Mouse (Mus musculus) left cerebral cortex, postnatal 36 days (tissue): Measurements from ENCODE around the gene Acot7. TPM values are rescaled to one million over a fixed set of nuclear protein-coding genes. Genes with fewer than 3 reads are reported as not detected.
A peak's percentile ranks its signal among the peaks of the same experiment; 100 is the strongest.

Experiments
- DNase-seq, 2 experiments: peaks; one replicate each; pipeline ENCODE4 v3.0.0; 2021 to 2022; ENCODE audit warnings: low spot score in 2 of 2, mixed read lengths in 1 of 2
- intact Hi-C: fragments of 180-260 bp; cut with DNase I; formaldehyde crosslinking; loops from one replicate; pipeline ENCODE4 v1.15.1; 2025
- total RNA-seq, 2 experiments: library from RNA; stranded (reverse); gene quantifications; 2 replicates each; pipeline ENCODE4 v1.2.3; 2021

Gene Acot7
- total RNA-seq, 2 experiments from 2014 or later = 295 to 323 TPM

GRCm38 (mm10) chr4:152150546-152150945, 27.4 kb upstream of the Acot7 start:
- intact Hi-C loops = no loop called here

GRCm38 (mm10) chr4:152151451-152151965, 26.4 kb upstream of the Acot7 start:
- intact Hi-C loops = no loop called here
- no peak for DNase-seq

More at GRCm38 (mm10) chr4:152150546-152150945, 27.4 kb upstream of the Acot7 start:
- DNase-seq = no peak

- intact Hi-C loops = no loop called here
- no peak for DNase-seq
Measured at GRCm38 (mm10) chr4:152151966-152152544, 25.9 kb upstream of the Acot7 start, which contains the start of gene Espn. TSS of gene Espn (minus strand) at chr4:152152371.

GRCm38 (mm10) chr4:152153771-152154177, 24.2 kb upstream of the Acot7 start:
- intact Hi-C loops = no loop called here
- DNase-seq = peak; percentile 69 to 76

GRCm38 (mm10) chr4:152155019-152155418, 22.9 kb upstream of the Acot7 start:
- intact Hi-C loops = no loop called here
- no peak for DNase-seq

GRCm38 (mm10) chr4:152157779-152158584, 20.0 kb upstream of the Acot7 start:
- intact Hi-C loops = no loop called here
- no peak for DNase-seq

DNA sequence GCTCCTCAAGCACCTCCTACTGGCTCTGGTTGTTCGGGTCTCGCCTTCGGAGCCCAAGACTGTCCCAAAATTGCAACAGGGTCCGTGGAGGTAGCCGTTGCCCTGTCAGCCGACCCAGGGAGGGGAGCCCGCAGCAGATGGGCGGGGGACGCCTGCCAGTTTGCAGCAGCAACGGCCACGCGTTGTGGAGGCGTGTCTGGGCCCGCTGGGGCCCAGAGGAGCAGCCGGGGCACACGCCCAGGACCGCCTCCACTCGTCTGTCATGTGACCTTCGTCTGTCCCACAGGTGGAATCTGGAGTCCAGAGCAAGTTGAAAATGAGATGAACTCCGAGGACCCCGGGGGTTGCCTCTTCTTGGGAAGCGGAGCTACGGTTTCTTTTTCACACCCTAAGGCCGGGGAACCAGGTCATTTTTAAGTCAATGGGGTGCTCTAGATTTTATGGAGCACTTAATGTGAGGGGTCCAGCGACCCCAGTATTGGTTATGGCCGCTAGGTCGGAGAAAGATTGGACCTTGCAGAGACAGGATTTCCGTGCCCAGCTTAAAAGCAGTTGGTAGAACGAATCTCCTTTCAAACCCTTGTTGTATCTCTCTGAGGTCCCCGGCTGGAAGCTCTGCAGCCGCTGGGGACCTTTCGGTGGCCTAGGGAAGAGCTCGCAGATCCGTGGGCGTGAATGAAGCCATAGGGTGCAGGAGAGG, 19.2 kb upstream of the Acot7 start, which contains the start of gene Hes2:
Gene Hes2, plus strand, starts transcription at position 283 of the 700 bp plus-strand sequence.
- intact Hi-C loops = no loop called here
- DNase-seq = no peak

GRCm38 (mm10) chr4:152159285-152159678, 18.7 kb upstream of the Acot7 start:
- DNase-seq = no peak
- intact Hi-C loops = no loop called here

DNA sequence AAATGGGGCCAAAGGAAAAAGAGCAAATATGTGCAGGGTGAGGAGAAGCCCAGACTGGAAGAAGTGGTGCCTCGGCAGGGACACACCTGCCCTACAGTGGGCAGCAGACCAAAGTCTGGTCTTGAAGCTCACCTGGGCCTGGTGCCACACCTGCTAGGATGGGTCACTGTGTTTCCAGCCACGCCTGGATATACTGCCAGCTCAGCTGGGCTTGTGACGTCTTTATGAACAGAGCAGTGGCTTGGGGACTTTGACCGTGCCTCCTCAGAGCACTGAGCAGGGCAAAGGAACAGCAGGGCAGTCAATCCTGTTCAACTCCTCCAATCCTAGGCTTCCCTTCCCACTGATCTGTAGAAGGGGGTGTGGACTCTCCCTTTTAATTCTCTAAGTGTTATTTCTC, 17.2 kb upstream of the Acot7 start:
- no peak for DNase-seq

GRCm38 (mm10) chr4:152161601-152162000, 16.3 kb upstream of the Acot7 start:
- intact Hi-C loops = no loop called here
- no peak for DNase-seq

More for the DNA sequence above, 17.2 kb upstream of the Acot7 start:
- intact Hi-C loops = no loop called here

- intact Hi-C loops = no loop called here
- no peak for DNase-seq
Measured at GRCm38 (mm10) chr4:152162748-152163147, 15.2 kb upstream of the Acot7 start.

GRCm38 (mm10) chr4:152165036-152165931, 12.7 kb upstream of the Acot7 start:
- intact Hi-C loops = no loop called here
- DNase-seq = no peak

GRCm38 (mm10) chr4:152168052-152168451, 9.9 kb upstream of the Acot7 start:
- DNase-seq = no peak
- intact Hi-C loops = no loop called here

- intact Hi-C loops = no loop called here
- DNase-seq = no peak
Measured at GRCm38 (mm10) chr4:152169103-152169502, 8.8 kb upstream of the Acot7 start.

- intact Hi-C loops = no loop called here
- DNase-seq = no peak
Measured at GRCm38 (mm10) chr4:152170286-152170685, 7.6 kb upstream of the Acot7 start.

GRCm38 (mm10) chr4:152171543-152171942, 6.4 kb upstream of the Acot7 start:
- DNase-seq = no peak
- intact Hi-C loops = no loop called here

- DNase-seq = peak; percentile 72 to 79
- intact Hi-C loops = loop anchor here (2.0 kb wide), 3 partner anchors 40 to 262 kb away; no protein-coding TSS in a partner anchor
Measured at GRCm38 (mm10) chr4:152173041-152173440, 4.9 kb upstream of the Acot7 start.

- intact Hi-C loops = loop anchor here (2.0 kb wide), 4 partner anchors 39 to 317 kb away; no protein-coding TSS in a partner anchor
- DNase-seq = no peak
Measured at GRCm38 (mm10) chr4:152173956-152174355, 4.0 kb upstream of the Acot7 start.

- intact Hi-C loops = loop anchor here (5.0 kb wide), 1 partner anchor 306 kb away; no protein-coding TSS in a partner anchor
Measured at GRCm38 (mm10) chr4:152176638-152177037, 1.3 kb upstream of the Acot7 start.

More at GRCm38 (mm10) chr4:152176638-152177037, 1.3 kb upstream of the Acot7 start:
- DNase-seq = no peak
